Mouse (Mus musculus) spleen, postnatal 14 days (tissue): ENCODE measurements at regions not wholly inside any gene's neighbourhood (a gene's known extent, or its start where the extent isn't known, plus 50 kb on each side); places are given as distances from the start of the nearest gene placed in this dataset.

Experiments
- DNase-seq, 2 experiments: peaks; one replicate each; pipeline ENCODE4 v3.0.0; 2021 to 2022; ENCODE audit warnings: low spot score in 2 of 2

GRCm38 (mm10) chr12:80018086-80018485 lies 94.7 kb downstream of the Zfp36l1 start:
- DNase-seq, result no peak

DNA sequence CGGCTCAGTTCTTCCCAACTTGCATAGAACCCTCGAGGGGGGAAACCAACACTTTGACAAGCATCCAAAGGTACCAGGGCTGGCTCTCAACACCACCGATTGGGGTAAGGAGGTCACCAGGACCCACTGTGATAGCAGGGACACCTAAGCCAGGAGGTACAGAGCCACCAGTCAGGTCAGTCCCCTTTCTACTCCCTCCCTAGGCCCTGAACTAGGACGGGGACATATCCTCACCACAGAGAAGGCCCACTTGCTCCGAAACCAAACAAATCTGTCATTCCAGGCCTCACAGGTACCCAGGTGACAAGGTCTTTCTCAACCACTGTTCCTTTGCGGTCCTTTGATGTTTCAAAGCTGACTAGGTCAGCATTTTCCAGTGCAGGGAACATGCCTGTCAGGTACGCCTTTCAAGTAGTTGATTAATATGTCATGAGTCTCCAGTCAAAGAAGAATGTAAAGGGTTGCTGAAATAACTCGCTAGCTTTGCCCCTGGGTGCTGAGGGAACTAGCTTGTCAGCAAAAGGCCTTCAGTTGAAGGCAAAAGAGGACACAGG lies 95.4 kb downstream of the Zfp36l1 start:
- DNase-seq, result no peak

- DNase-seq, result no peak
Measured at GRCm38 (mm10) chr12:80015938-80016337, 96.9 kb downstream of the Zfp36l1 start.

DNA sequence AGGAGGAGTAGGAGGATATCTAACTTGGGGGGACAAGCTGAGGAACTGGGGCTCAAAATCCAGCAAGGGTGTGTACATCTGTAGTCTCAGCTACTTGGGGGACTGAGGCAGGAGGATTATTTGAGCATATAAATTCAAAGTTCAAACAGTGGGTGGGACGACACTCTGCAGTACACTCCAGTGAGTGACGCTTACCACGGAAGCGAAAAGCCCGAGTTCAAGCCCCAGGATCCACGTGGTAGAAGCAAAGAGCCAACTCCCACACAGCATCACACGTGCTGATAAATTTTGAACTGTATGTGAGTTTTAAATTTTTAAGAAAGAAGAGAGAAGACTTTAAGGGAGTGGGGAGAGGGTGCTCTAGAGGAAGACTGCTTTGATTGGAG lies 98.2 kb downstream of the Zfp36l1 start:
- no peak for DNase-seq

DNA sequence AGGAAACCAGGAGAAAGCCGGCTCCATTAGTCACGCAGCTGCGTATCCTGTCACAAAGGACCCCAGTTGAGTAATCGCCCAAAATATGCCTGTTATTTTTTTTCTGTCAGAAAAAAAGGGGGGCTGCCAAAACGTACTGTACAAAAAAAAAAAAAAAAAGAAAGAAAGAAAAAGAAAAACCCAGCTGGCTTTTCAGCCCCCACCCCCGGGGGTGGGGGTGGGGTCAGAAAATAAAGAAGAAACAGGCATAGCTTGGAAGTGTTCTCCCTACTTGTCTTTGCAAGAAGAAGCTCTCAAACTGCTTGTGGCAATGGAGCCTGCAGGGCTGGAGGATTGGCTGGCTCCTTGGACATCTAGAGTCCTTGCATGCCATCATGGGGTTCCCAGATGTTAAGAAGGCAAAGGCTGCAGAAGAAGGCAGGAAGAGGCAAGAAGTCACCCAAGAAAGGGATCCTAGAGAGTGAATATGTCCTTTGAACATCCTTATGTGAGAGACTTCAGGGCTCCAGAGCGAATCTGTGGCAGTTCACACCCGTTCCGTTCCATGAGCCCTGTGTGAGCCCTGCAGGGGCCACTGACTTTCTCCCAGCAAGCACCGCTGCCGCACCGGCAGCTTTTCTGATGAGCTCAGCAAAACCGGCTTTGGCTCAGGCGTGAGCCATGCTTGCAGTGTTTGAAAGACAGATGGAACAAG lies 98.8 kb downstream of the Zfp36l1 start:
- peak in 1 of 2 experiments; percentile 40 for DNase-seq

DNA sequence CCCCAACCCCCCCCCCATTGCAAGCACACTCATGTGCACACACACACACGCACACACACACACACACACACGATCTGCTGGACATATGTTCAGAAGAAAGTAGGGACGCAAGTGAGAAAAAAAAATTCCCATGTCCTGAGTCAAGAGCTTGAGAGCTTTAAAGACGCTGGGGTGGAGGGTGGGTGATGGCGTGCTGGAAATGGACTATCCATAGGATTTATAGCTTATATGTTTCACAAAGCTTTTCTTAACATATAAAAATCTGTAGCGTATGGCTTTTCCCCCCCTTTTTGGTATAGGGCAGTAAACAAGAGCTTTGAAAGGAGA lies 99.3 kb downstream of the Zfp36l1 start:
- DNase-seq, result no peak

DNA sequence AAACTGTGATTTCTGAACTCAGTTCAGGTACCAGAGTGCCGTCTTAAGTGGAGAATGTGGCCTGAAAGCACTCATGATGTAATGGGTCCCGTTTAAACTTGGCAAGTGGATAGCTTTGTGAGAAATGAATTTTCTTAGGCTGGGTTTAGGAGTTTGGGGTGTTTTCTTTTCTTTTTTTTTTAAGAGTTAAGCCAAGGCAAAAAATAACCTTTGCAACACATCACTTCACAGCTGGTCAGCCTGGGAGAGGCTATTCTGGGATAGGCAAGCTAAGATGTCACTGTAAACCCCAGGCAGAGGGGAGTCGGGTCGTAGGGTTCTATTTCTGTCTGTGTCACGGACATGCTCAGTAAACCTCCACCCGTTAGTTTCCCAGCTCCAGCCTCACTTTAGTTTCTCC lies 100.9 kb downstream of the Zfp36l1 start:
- DNase-seq, result no peak

GRCm38 (mm10) chr12:80010947-80011346 lies 101.9 kb downstream of the Zfp36l1 start:
- no peak for DNase-seq

DNA sequence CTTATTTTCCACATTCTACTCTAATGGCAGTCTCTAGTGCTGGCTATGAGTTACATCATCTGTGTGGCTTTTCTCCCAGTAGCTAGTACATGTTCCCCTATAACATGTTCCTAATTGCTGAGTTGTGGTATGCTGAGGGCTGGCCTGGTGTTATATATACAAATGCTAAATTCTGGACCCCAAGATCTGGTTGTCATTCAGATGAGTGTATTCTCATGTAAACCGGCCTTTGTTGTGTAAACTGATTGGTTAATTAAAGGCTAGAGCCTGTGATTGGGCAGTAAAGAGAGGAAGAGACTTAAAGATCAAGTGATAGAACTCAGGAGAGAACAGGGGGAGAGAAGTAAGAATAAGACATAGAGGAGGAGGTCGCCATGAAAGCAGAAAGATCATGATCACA lies 102.6 kb downstream of the Zfp36l1 start:
- no peak for DNase-seq

DNA sequence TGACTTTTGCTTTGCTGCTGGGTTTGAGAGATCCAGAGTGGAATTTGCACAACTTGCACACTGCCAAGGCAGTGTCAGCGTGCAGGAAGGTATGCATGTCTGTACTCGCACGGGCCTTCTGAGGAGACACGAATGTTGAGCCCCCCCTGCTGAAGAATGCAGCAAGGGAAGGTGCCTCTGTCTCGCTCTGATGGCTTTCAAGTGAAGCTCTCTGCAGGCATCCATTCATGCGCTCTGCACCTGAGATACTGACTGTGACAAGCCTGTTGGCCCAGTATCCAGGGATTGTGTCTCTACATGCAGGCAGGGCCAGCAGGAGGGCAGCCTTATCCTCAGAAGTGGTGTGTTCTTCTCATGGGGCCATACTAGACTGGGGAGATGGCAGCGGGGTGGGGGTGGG lies 105.0 kb downstream of the Zfp36l1 start:
- DNase-seq, result no peak

- DNase-seq, result no peak
Measured at GRCm38 (mm10) chr12:80005227-80005919, 107.4 kb downstream of the Zfp36l1 start.

- no peak for DNase-seq
Measured at GRCm38 (mm10) chr12:80004575-80004974, 108.2 kb downstream of the Zfp36l1 start.

DNA sequence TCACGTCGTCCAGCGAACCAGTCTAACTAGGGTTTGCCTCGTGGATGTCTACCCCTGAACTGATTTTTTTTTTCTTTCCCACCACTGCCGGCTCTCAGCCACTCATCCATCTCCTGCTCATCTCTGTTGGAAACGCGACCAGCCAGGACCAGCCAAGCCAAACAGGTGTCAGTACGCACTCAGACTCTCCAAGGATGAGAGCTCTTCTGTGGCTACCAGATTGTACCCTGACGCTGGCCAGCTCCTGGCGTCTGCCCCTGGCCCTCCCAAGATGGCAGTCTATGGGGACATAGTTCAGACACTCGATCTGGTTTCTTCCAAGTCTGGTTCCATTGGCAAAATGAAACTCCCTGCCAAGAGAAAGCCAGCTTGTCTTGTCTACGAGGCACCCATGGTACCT lies 109.3 kb downstream of the Zfp36l1 start:
- no peak for DNase-seq

DNA sequence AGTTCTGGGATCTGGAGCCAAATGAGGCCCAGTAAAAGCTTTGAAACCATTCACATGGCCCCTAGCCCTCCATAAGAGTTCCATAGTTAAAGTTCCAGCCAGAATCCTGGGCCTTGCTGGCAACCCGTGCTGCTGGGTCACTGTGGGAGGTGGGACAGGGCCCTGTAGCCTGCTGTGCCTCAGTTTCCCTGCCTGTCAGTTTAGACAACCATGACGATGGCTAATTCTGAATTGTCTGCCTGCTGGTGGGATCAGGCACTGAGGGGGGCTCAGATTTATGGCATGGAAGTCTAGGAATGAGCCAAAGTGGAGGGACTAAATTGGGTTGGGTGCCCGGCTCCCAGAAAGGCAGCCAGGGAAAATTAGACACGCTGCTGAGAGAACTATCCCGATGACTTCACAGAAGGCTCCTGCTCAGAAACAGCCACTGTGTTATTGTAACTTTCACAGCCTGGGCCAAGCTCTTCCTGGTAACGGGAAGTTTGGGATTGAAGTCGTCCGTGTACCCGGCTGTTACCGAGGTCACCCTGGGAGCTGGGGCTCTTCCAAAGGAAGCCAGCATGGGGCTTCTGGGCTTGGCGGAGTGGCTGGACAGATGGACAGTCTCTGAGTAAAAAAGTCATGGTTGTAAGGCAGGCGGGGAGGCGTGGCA lies 110.2 kb downstream of the Zfp36l1 start:
- no peak for DNase-seq

DNA sequence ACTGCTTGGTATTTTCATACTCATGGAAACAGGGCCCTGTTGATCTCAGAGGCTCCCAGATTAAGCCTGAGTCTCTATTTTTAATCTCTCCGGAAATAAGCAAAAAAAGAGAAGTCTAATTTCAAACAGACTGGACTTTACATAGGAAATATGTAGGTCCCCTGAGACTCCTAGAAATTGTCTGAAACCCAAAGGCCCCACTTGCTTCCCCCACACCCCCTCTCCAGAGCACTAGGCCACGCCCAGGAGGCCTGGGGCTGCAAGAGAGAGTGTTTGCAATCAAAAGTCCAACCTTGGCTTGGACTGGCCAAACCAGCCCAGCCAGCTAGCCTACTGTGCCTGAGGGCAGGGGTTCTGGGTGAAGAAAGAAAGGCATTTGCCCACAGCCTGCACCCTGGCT lies 111.0 kb downstream of the Zfp36l1 start:
- DNase-seq, result no peak

DNA sequence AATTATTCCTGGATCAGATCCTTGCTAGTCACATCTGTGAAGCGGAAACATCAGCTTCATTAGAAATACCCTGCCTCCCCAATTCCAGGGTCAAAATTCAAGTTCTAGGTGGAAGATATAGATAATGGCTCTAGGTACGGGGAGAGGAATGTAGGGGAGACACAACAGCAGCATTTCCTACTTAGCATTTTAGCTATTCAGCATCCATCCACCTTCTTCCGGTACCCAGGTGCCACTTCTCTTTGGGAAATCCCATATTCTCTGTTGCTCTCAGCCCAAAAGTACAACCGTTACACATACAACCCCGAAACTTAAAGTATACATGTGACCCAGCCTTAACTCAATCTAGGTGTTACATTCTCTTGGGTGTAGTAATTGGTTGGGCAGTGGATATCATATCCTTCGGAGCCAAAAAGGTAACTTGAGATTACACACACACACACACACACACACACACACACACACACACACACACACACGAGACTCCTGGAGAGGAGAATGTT lies 112.9 kb downstream of the Zfp36l1 start:
- no peak for DNase-seq

DNA sequence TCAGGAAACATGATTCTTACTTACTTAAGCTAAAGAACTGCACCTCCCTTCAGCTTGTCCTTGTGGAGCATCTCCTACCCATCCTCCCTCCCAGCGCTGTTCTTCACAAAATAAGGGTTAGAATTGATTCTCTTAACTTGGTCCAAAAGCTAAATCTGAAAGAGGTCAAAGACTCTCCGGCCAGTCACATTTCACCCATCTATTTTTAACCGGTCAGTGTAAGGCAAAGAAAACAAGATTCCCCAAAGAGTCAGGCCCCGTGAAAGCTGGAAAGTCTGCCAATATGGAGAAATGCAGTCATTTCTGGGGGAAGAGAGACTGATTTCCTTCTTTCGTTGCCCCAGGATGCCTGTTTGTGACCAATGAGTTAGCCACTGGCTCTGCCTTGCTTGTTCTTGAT lies 114.0 kb downstream of the Zfp36l1 start:
- no peak for DNase-seq

- DNase-seq, result no peak
Measured at GRCm38 (mm10) chr12:79998339-79998738, 114.5 kb downstream of the Zfp36l1 start.

DNA sequence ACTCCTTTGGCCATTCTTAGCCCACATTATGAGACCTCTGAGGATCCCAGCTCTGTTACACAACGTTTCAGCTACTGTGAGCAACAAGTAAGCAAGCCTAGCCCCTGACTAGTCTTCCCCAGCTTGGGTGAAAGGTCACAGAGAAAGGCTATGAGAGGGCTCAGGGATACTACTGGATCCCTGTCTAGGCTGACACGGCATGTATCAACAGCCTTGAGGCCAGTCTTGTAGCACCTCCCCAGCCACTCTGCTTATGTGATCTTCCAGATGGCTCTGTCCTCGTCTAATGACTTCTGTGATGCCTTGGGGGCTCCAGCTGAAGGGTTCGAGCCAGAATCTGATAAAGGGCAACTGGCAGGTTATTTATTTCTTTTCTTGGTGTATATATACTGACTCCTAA lies 115.6 kb downstream of the Zfp36l1 start:
- DNase-seq, result no peak

DNA sequence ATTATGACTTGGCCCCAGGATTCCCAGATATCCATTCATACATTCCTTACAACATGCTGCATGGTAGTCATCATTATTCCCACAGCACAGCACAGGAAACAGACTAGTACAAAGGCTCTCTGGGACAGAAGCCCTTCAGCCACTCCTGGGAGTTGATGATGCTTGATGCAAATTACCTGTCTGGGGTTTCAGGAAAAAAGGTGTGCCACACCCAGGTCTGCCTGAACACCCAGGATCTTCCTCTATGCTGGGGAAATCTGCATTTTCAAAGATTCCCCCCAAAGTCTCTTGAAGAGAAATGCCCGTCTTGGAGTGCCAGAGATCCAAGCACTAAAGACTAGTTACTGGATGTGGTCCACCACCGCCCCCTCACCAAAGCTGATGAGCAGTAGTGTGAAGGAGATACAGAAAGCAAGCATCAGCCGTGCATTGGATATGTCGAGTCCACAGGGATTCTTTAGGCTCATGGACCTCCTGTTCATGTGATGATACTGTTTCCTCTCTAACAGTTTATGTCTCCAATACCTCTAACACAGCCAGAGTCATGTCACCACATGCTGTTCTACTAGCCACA lies 117.2 kb downstream of the Zfp36l1 start:
- DNase-seq, result no peak

DNA sequence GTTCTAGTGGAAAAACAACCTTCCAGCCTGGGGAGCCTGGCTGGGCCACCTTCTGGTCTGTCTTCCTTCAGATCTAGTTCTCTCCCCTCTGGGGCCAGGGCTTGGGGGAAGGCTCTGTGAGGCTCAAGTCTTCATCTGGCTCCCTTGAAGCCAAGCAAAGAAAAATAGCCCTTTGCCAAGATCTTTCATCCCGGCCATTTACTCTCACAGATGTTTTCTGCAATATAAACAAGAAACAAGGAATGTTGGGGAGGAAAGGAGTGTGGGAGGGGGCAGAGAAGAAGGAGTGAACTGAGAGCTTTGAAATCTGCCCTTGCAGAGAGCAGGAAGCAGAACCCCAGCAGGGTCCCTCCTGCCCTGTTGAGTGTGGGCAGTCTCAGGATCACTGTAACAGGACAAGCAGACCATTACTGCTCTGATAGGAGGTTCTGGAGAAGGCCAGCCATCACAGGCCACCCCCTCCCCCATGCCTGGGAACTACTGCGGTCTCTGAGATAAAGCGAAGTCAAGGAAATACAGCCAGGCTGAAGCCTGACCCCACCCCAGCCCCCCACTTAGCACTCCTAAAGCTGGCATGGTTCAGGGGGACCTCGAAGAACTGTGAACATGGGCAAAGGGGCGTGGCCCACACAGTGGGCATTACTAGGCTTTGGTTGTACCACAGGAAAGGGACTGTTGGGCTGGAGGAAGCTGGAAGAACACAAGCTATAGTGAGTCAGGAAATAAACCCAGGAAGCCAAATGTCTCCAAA lies 118.8 kb downstream of the Zfp36l1 start:
- no peak for DNase-seq

DNA sequence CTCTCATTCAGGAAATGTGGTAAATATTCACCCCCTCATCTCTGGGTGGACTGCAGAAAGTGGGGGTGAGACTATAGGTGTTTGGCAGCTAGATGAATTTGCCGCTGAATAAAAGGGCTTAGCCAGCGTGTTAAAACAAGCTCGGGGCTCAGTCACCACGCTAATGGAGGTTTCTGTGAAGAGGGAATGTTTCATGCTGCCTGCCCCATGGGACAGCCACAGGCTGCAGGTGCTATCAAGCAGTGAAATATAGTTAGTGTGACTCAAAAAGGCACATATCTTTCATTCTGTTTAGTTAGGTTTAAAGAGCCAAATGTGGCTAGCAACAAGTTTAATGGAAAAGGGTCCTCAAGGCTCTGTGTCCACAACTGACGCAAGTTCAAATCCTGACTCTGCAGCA lies 121.5 kb downstream of the Zfp36l1 start:
- no peak for DNase-seq
